Mouse (Mus musculus): ENCODE results near the gene Mios.

Gene Mios

DNA sequence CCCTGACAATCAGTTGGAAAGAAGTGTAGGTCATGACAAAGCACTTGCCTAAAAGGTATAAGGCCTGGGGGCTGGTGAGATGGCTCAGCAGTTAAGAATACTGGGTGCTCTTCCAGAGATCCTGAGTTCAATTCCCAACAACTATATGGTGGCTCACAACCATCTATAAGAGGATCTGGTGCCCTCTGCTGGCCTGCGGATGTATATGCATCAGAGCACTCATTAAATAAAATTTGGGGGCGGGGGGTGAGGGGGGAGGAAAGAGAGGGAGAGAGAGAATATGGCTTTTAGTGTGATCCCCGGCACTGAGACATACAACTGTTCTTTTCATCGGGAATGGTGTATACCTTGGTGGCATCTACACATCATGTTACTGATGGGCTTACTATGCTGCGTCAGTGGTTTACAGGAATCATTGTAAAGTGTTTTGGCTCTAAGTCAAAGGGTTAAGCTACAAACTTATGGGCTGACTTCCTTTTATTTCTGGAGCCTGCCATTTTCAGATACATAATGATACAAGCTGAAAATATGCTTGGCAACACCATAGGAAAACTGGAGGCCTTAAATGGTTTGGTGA is 69.5 kb downstream of the Mios start:
- no peak for DNase-seq (ENCODE audit: low spot score)

DNA sequence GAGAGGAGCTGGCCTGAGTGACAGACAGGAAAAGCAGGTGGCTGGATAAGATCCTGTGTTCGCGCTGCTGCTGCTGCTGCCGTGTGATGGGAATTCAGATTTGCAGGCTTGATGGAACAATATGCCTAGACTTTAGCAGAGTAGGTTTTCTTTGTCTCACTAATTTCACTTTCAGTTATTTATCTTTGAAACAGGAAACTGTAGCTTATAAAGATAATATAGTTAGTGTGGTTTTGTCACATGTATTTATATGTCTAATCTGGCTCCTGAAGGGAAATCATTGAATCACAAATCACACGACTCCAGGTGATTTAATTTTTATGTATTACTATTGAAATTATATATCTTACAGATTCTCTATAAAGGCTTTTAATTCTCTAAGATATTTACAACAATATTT is 74.2 kb downstream of the Mios start:
- DNase-seq (ENCODE audit: low spot score), result no peak

DNA sequence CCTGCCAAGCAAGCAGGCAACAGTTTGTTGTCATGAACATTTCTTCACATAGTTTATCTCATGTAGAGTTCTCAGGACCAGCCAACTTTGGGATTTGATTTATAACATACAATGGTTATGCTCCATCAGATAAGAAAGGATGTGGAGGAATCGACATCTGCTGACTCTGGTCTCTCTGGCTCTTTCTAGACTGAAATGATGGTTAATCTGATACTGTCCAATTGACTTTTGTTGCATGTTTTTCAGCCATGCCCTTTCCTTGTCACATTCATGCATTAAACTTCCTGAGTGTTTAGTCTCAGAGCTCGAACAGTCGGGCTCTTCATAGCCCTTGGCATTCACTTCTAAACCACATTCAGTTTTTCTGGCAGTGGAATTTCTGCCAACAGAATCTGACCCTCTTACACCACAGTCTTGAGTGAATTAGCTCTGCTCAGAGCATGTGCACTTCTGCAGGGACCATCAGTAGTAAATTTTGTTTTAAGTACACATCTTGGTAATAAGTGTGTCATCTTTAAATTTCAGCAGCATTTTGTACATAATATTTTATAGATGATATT is 76.5 kb downstream of the Mios start:
- no peak for DNase-seq (ENCODE audit: low spot score)

All from embryo, embryonic 10 days (tissue).